In the genomic region with DNA sequence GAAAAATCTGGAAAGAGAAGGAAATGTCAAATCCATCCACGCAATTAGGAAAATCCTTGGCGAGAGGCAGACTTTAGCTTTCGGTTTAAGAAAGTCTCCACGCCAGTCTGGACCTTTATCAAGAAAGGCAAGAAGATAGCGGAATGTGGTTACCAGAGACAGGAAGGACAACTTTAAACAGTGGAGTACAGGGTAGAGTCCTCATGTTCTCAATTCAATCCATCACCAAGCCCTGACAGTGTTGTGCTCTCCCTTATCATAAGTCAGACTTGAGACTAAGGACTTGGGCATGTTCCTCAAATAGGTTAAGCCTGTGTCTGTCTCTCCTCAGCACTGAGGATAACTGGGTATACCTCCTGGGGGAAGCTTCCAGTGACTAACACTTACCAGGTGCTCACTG, we compare ENCODE assay signal across 2 mouse cellular contexts.
TF ChIP-seq lines count a peak whose summit lies in the region.

No protein-coding gene starts in this region.

TF ChIP-seq in MEL, 35 proteins besides CTCF, POLR2A, EP300 and RAD21 (continued from another document):
- TF ChIP-seq MEF2A (IDR thresholded peaks at IDR 0.05; ENCODE audit: extremely low read depth, insufficient replicate concordance, low read depth, low read length, poor library complexity, severe bottlenecking) (peak; percentile 25; the same call in 1 of the 2 replicates), TBP (IDR thresholded peaks at IDR 0.05; ENCODE audit: low read depth, low read length) (no peak), CHD1 (IDR thresholded peaks at IDR 0.05; ENCODE audit: low read depth, low read length) (0 out of 2 replicates have a peak, but pooled peaks have one; percentile 51), SMC3 (IDR thresholded peaks at IDR 0.05; ENCODE audit: low read depth, low read length) (peak; percentile 56), HCFC1 (IDR thresholded peaks at IDR 0.05; ENCODE audit: low read depth, low read length) (no peak), ZC3H11A (IDR thresholded peaks at IDR 0.05; ENCODE audit: low read depth, low read length) (no peak; the same call in 1 of the 2 replicates), ZNF384 (IDR thresholded peaks at IDR 0.05; ENCODE audit: low read depth, low read length) (0 out of 2 replicates have a peak, but pooled peaks have one; percentile 23), MAX (IDR thresholded peaks at IDR 0.05; ENCODE audit: low read length) (peak; percentile 76), RCOR1 (IDR thresholded peaks at IDR 0.05; ENCODE audit: low read depth, low read length) (peak; percentile 67), MYC (IDR thresholded peaks at IDR 0.05; ENCODE audit: low read depth, low read length) (peak; percentile 93), JUND (IDR thresholded peaks at IDR 0.05; ENCODE audit: low read depth, low read length) (0 out of 2 replicates have a peak, but pooled peaks have one; percentile 35), SIN3A (IDR thresholded peaks at IDR 0.05; ENCODE audit: low read length) (peak; percentile 86), TAL1 (IDR thresholded peaks at IDR 0.05; ENCODE audit: low read length) (no peak; the same call in 1 of the 2 replicates), MXI1 (IDR thresholded peaks at IDR 0.05; ENCODE audit: low read depth, low read length) (peak; percentile 86), MYB (IDR thresholded peaks at IDR 0.05; ENCODE audit: low read depth, low read length) (no peak)
TF ChIP-seq in MEL: peak in this region for 14.

TF ChIP-seq in myocyte, 11 proteins besides CTCF, POLR2A, EP300 and RAD21 (continued from another document):
- TF ChIP-seq MYOG (IDR thresholded peaks at IDR 0.05; ENCODE audit: control insufficient read depth in 1 of 3, insufficient read depth in 1 of 3, insufficient read length in 2 of 3, low read depth in 2 of 3) (no peak), SRF (IDR thresholded peaks at IDR 0.05; ENCODE audit: control insufficient read depth, insufficient read length, low read depth) (no peak), USF1 (IDR thresholded peaks at IDR 0.05; ENCODE audit: low read depth) (no peak), MAX (IDR thresholded peaks at IDR 0.05; ENCODE audit: low read depth) (no peak), TCF12 (IDR thresholded peaks at IDR 0.05; ENCODE audit: insufficient read depth, poor library complexity, severe bottlenecking) (no peak), MYOD1 (IDR thresholded peaks at IDR 0.05; ENCODE audit: control insufficient read depth in 1 of 3, insufficient read length in 2 of 3, low read depth in 2 of 3) (no peak), TCF3 (IDR thresholded peaks at IDR 0.05; ENCODE audit: insufficient read length, low read depth) (no peak)
